Mouse (Mus musculus) erythroblast, embryonic 14.5 days (primary cell): ENCODE data around the gene Limk2.

Experiments
- GATA1 ChIP-seq: IDR thresholded peaks from 2 replicates; pipeline ENCODE4 v1.6.1; 2012; ENCODE audit warnings: low read length, inconsistent platforms, mixed read lengths
- TAL1 ChIP-seq: IDR thresholded peaks from 3 replicates; pipeline ENCODE4 v1.6.1; 2012; ENCODE audit warnings: low read length, inconsistent platforms, mixed read lengths

GRCm38 (mm10) chr11:3392526-3392925 lies 16.5 kb downstream of the Limk2 start:
- TF ChIP-seq TAL1, result no peak
- no peak for TF ChIP-seq GATA1
